Mouse (Mus musculus) A20 (cell line): ENCODE data around the gene Slco3a1.

Source experiments
- DNase-seq: peaks from one replicate; pipeline ENCODE4 v3.0.0-alpha.2; 2011; ENCODE audit warnings: low read depth, low spot score

Gene Slco3a1

GRCm38 (mm10) chr7:74528182-74528581 lies 26.4 kb downstream of the Slco3a1 start:
- DNase-seq: no peak

- no peak for DNase-seq
These were observed 26.9 kb downstream of the Slco3a1 start for GRCm38 (mm10) chr7:74527689-74528088.

GRCm38 (mm10) chr7:74526030-74526429 lies 28.6 kb downstream of the Slco3a1 start:
- DNase-seq: no peak

GRCm38 (mm10) chr7:74525586-74525985 lies 29.0 kb downstream of the Slco3a1 start:
- no peak for DNase-seq

- DNase-seq: no peak
These were observed 30.2 kb downstream of the Slco3a1 start for GRCm38 (mm10) chr7:74524188-74524971.

GRCm38 (mm10) chr7:74523086-74523485 lies 31.5 kb downstream of the Slco3a1 start:
- no peak for DNase-seq

GRCm38 (mm10) chr7:74522260-74522659 lies 32.3 kb downstream of the Slco3a1 start:
- no peak for DNase-seq

GRCm38 (mm10) chr7:74519386-74519785 lies 35.2 kb downstream of the Slco3a1 start:
- no peak for DNase-seq

GRCm38 (mm10) chr7:74518776-74519175 lies 35.8 kb downstream of the Slco3a1 start:
- no peak for DNase-seq

- no peak for DNase-seq
These were observed 36.3 kb downstream of the Slco3a1 start for GRCm38 (mm10) chr7:74518255-74518654.

- no peak for DNase-seq
These were observed 43.9 kb downstream of the Slco3a1 start for GRCm38 (mm10) chr7:74510676-74511075.

GRCm38 (mm10) chr7:74508205-74508604 lies 46.4 kb downstream of the Slco3a1 start:
- no peak for DNase-seq

GRCm38 (mm10) chr7:74506856-74507255 lies 47.7 kb downstream of the Slco3a1 start:
- no peak for DNase-seq

GRCm38 (mm10) chr7:74505635-74506034 lies 48.9 kb downstream of the Slco3a1 start:
- no peak for DNase-seq

- DNase-seq: no peak
These were observed 53.4 kb downstream of the Slco3a1 start for GRCm38 (mm10) chr7:74501187-74501586.

GRCm38 (mm10) chr7:74499470-74499869 lies 55.1 kb downstream of the Slco3a1 start:
- no peak for DNase-seq

- no peak for DNase-seq
These were observed 56.2 kb downstream of the Slco3a1 start for GRCm38 (mm10) chr7:74498266-74498980.

- DNase-seq: no peak
These were observed 57.4 kb downstream of the Slco3a1 start for GRCm38 (mm10) chr7:74497203-74497602.

- no peak for DNase-seq
These were observed 59.1 kb downstream of the Slco3a1 start for GRCm38 (mm10) chr7:74495451-74495850.

- no peak for DNase-seq
These were observed 60.8 kb downstream of the Slco3a1 start for GRCm38 (mm10) chr7:74493775-74494174.

GRCm38 (mm10) chr7:74491683-74492355 lies 62.8 kb downstream of the Slco3a1 start:
- DNase-seq: no peak

- DNase-seq: no peak
These were observed 66.4 kb downstream of the Slco3a1 start for GRCm38 (mm10) chr7:74488141-74488540.
